Mouse (Mus musculus) intestine, postnatal 0 days (tissue): ENCODE measurements at regions not wholly inside any gene's neighbourhood (a gene's known extent, or its start where the extent isn't known, plus 50 kb on each side); places are given as distances from the start of the nearest gene placed in this dataset.

Source experiments
- ATAC-seq: fragments of 200-750 bp; cut with Nextera tagmentation; 2 replicates; pipeline ENCODE4 v1.8.0; 2017; ENCODE audit warnings: mild to moderate bottlenecking, moderate TSS enrichment, moderate library complexity
- H3K27ac ChIP-seq: fragments of 300-500 bp; sonication (generic); 2 replicates; pipeline ENCODE4 v1.5.1; 2014; ENCODE audit warnings: mild to moderate bottlenecking, low read depth, low read length, moderate library complexity
- H3K27me3 ChIP-seq: fragments of 300-500 bp; sonication (generic); replicated peaks from 2 replicates; pipeline ENCODE4 v1.6.1; 2014; ENCODE audit warnings: low read length, mixed read lengths; ENCODE audit not compliant: control insufficient read depth, insufficient read depth
- H3K36me3 ChIP-seq: fragments of 300-500 bp; sonication (generic); 2 replicates; pipeline ENCODE4 v1.6.1; 2014; ENCODE audit warnings: mild to moderate bottlenecking, moderate library complexity; ENCODE audit not compliant: control insufficient read depth, insufficient read depth
- H3K4me1 ChIP-seq: fragments of 300-500 bp; sonication (generic); replicated peaks from 2 replicates; pipeline ENCODE4 v1.6.1; 2014; ENCODE audit warnings: antibody characterized with exemption, low read length, mixed read lengths; ENCODE audit not compliant: control insufficient read depth, insufficient read depth
- H3K4me2 ChIP-seq: fragments of 300-500 bp; sonication (generic); replicated peaks from 2 replicates; pipeline ENCODE4 v1.6.1; 2014; ENCODE audit warnings: low read depth, mild to moderate bottlenecking, moderate library complexity
- H3K4me3 ChIP-seq: fragments of 300-500 bp; sonication (generic); 2 replicates; pipeline ENCODE4 v1.5.1; 2014; ENCODE audit warnings: low read depth, low read length
- H3K9ac ChIP-seq: fragments of 300-500 bp; sonication (generic); 2 replicates; pipeline ENCODE4 v1.6.1; 2014; ENCODE audit warnings: mild to moderate bottlenecking, low read depth, low read length
- H3K9me3 ChIP-seq: fragments of 300-500 bp; sonication (generic); 2 replicates; pipeline ENCODE4 v1.6.1; 2016; ENCODE audit warnings: mixed run types; ENCODE audit not compliant: control insufficient read depth
- CTCF ChIP-seq: sonication (generic); IDR thresholded peaks from 2 replicates; pipeline ENCODE4 v1.5.1; 2016; ENCODE audit warnings: low read depth, mild to moderate bottlenecking, control low read depth, antibody characterized with exemption, moderate library complexity
- WGBS: fragments of 180-500 bp; shearing (Covaris S2); extraction: QIAGEN DNeasy Blood & Tissue Kit; methylation state at CpG from one replicate; pipeline ENCODE4 v1.1.7; 2014; 5-methylcytosine and 5-hydroxymethylcytosine counted together

GRCm38 (mm10) chr15:93099840-93100239, 175.1 kb downstream of the Gxylt1 start:
- Histone ChIP-seq H3K4me1 (no peaks in the 10 kb centered on the region), H3K9me3 (no peaks in the 10 kb centered on the region), H3K27ac (no peak overlapping the region), H3K4me3 (no peak overlapping the region), H3K9ac (no peak overlapping the region), H3K36me3 (no peaks in the 10 kb centered on the region), H3K27me3 (no peaks in the 10 kb centered on the region), H3K4me2 (no peak overlapping the region)
- 87% methylated on average over 3 of the region's 3 CpGs for WGBS
- ATAC-seq, result no peak
- no peak for TF ChIP-seq CTCF

- H3K36me3 ChIP-seq, result no peaks in the 10 kb centered on the region
- no peaks in the 10 kb centered on the region for H3K4me1 ChIP-seq
- TF ChIP-seq CTCF, result no peak
- H3K27ac ChIP-seq, result no peak overlapping the region
- WGBS, result 76% methylated on average over 5 of the region's 5 CpGs
- no peaks in the 10 kb centered on the region for H3K27me3 ChIP-seq
- no peak overlapping the region for H3K4me3 ChIP-seq
- no peak overlapping the region for H3K4me2 ChIP-seq
- no peak overlapping the region for H3K9ac ChIP-seq
- ATAC-seq, result no peak
- no peaks in the 10 kb centered on the region for H3K9me3 ChIP-seq
Observed at GRCm38 (mm10) chr15:93096335-93096734, 178.6 kb downstream of the Gxylt1 start.

- no peak overlapping the region for H3K9ac ChIP-seq
- H3K4me2 ChIP-seq, result no peak overlapping the region
- no peaks in the 10 kb centered on the region for H3K27me3 ChIP-seq
- H3K9me3 ChIP-seq, result no peaks in the 10 kb centered on the region
- 70% methylated on average over 6 of the region's 6 CpGs for WGBS
- H3K27ac ChIP-seq, result no peak overlapping the region
- ATAC-seq, result no peak
- H3K36me3 ChIP-seq, result no peaks in the 10 kb centered on the region
- no peak overlapping the region for H3K4me3 ChIP-seq
- H3K4me1 ChIP-seq, result no peaks in the 10 kb centered on the region
- no peak for TF ChIP-seq CTCF
Observed at GRCm38 (mm10) chr15:93095224-93095623, 179.8 kb downstream of the Gxylt1 start.

GRCm38 (mm10) chr15:93094202-93095135, 180.5 kb downstream of the Gxylt1 start:
- no peak for TF ChIP-seq CTCF
- Histone ChIP-seq H3K27ac (no peak overlapping the region), H3K27me3 (no peaks in the 10 kb centered on the region), H3K4me1 (no peaks in the 10 kb centered on the region), H3K4me3 (no peak overlapping the region), H3K9me3 (no peaks in the 10 kb centered on the region), H3K4me2 (no peak overlapping the region), H3K9ac (no peak overlapping the region), H3K36me3 (no peaks in the 10 kb centered on the region)
- WGBS, result 62% methylated on average over 23 of the region's 23 CpGs
- no peak for ATAC-seq

GRCm38 (mm10) chr15:93091396-93091795, 183.6 kb downstream of the Gxylt1 start:
- no peak overlapping the region for H3K4me2 ChIP-seq
- H3K36me3 ChIP-seq, result no peaks in the 10 kb centered on the region
- H3K27ac ChIP-seq, result no peak overlapping the region
- WGBS, result 69% methylated on average over 2 of the region's 2 CpGs
- no peak for ATAC-seq
- H3K27me3 ChIP-seq, result no peaks in the 10 kb centered on the region
- H3K9me3 ChIP-seq, result no peaks in the 10 kb centered on the region
- no peak overlapping the region for H3K4me3 ChIP-seq
- no peaks in the 10 kb centered on the region for H3K4me1 ChIP-seq
- no peak overlapping the region for H3K9ac ChIP-seq
- no peak for TF ChIP-seq CTCF

- no peak overlapping the region for H3K9ac ChIP-seq
- 33% methylated on average over 13 of the region's 13 CpGs for WGBS
- no peak overlapping the region for H3K4me2 ChIP-seq
- H3K27me3 ChIP-seq, result no peaks in the 10 kb centered on the region
- H3K27ac ChIP-seq, result no peak overlapping the region
- H3K9me3 ChIP-seq, result no peaks in the 10 kb centered on the region
- H3K4me1 ChIP-seq, result no peaks in the 10 kb centered on the region
- H3K36me3 ChIP-seq, result no peaks in the 10 kb centered on the region
- no peak overlapping the region for H3K4me3 ChIP-seq
- TF ChIP-seq CTCF, result peak; percentile 70
- ATAC-seq, result no peak
Observed at GRCm38 (mm10) chr15:93089347-93089746, 185.6 kb downstream of the Gxylt1 start.
